Mouse (Mus musculus) neural tube, embryonic 14.5 days (tissue): ENCODE results near the gene Trpm4. TPM values are rescaled to one million over a fixed set of nuclear protein-coding genes. Genes with fewer than 3 reads are reported as not detected.

Source experiments
- ATAC-seq: fragments of 200-750 bp; cut with Nextera tagmentation; 2 replicates; pipeline ENCODE4 v1.8.0; 2017; ENCODE audit warnings: low read depth, mild to moderate bottlenecking, moderate TSS enrichment, moderate library complexity
- H3K27ac ChIP-seq: fragments of 300-500 bp; sonication (generic); 2 replicates; pipeline ENCODE4 v1.5.1; 2014; ENCODE audit warnings: low read depth, mild to moderate bottlenecking, control low read depth, low read length, moderate library complexity, mixed read lengths
- H3K27me3 ChIP-seq: fragments of 300-500 bp; sonication (generic); 2 replicates; pipeline ENCODE4 v1.6.1; 2014; ENCODE audit warnings: low read length; ENCODE audit not compliant: control insufficient read depth, insufficient read depth
- H3K36me3 ChIP-seq: fragments of 300-500 bp; sonication (generic); 2 replicates; pipeline ENCODE4 v1.6.1; 2014; ENCODE audit warnings: low read length, mixed read lengths; ENCODE audit not compliant: control insufficient read depth, insufficient read depth
- H3K4me1 ChIP-seq: fragments of 300-500 bp; sonication (generic); 2 replicates; pipeline ENCODE4 v1.6.1; 2014; ENCODE audit warnings: low read length; ENCODE audit not compliant: control insufficient read depth, insufficient read depth
- H3K4me2 ChIP-seq: fragments of 300-500 bp; sonication (generic); 2 replicates; pipeline ENCODE4 v1.6.1; 2014; ENCODE audit warnings: mild to moderate bottlenecking, low read depth, low read length, control low read depth
- H3K4me3 ChIP-seq: fragments of 300-500 bp; sonication (generic); 2 replicates; pipeline ENCODE4 v1.5.1; 2014; ENCODE audit warnings: low read depth, low read length, control low read depth, mixed read lengths
- H3K9ac ChIP-seq: fragments of 300-500 bp; sonication (generic); replicated peaks from 2 replicates; pipeline ENCODE4 v1.6.1; 2014; ENCODE audit warnings: low read depth, mild to moderate bottlenecking, control low read depth, low read length, mixed read lengths
- H3K9me3 ChIP-seq: fragments of 300-500 bp; sonication (generic); 2 replicates; pipeline ENCODE4 v1.6.1; 2016; ENCODE audit warnings: low read length; ENCODE audit not compliant: control insufficient read depth
- WGBS: fragments of 180-500 bp; shearing (Covaris S2); extraction: QIAGEN DNeasy Blood & Tissue Kit; methylation state at CpG from one replicate; pipeline ENCODE4 v1.1.7; 2014; 5-methylcytosine and 5-hydroxymethylcytosine counted together
- polyA plus RNA-seq: library from polyadenylated mRNA; unstranded; fragments of >200 nt; fragmentation: Nextera tagmentation; extraction: Ambion mirVana; gene quantifications from 2 replicates; pipeline ENCODE4 v1.2.1, GENCODE M21; 2014

Trpm4 gene
- polyA plus RNA-seq, 1 experiment from 2014 or later = 10.9 TPM

DNA sequence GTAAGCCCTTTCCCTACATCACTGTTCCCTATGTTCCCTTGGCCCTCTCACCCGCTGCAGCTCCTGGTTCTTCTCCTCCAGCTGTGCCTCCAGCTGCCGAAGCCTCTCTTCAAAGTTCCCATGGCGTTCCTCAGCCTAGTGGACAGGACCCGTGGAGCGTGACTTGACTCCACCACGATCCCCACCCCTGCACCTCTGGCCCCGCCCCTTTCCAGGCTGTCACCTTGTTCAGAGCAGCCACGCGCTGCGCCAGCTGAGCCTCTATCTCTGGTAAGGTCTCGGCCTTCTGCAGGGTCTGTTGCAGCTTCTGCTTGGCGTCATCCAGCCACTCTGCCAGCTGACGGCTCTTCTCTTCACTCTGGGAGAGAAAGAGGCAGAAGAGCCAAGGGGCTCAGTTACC is 22.5 kb upstream of the Trpm4 start:
- ATAC-seq = no peak
- peaks cover 35% of the 10 kb centered on the region for H3K36me3 ChIP-seq
- no peak overlapping the region for H3K9ac ChIP-seq
- H3K4me2 ChIP-seq = no peak overlapping the region
- H3K4me1 ChIP-seq = no peaks in the 10 kb centered on the region
- H3K27me3 ChIP-seq = no peaks in the 10 kb centered on the region
- H3K4me3 ChIP-seq = no peak overlapping the region
- WGBS = 62% methylated on average over 13 of the region's 13 CpGs
- no peak overlapping the region for H3K27ac ChIP-seq
- H3K9me3 ChIP-seq = no peaks in the 10 kb centered on the region

DNA sequence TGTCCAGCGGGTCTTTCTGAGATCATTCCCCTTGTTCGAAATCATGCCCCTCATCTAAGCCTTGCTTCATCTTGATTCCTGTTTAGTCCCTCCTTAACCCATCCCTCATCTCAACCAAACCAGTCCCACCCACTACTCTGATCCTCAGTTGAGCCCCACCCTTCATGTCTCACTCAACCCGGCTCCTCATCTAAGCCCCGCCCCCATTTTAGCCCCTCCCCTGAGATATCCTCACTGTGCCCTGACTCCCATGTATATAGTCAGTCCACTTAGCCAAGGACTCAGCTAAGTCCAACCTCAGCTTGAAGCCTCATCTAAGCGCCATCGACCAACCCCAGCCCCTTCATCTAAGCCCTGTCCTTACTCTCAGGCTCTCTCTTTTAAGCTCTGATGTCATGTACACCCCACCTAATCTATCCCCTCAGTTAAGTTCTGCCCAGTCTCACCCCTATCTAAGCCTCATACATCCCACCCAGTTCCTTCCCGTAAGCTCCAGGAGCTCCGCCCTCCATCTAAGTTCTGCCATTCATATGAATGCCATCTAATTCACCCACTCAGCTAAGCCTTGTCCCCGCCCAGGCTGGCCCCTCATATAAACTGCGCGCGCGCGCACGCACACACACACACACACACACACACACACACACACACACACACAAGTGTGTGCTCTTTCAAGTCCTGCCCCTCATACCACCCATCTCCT is 21.9 kb upstream of the Trpm4 start:
- Histone ChIP-seq H3K9ac (no peak overlapping the region), H3K4me1 (no peaks in the 10 kb centered on the region), H3K4me3 (no peak overlapping the region), H3K9me3 (no peaks in the 10 kb centered on the region), H3K36me3 (peaks cover 38% of the 10 kb centered on the region), H3K27ac (no peak overlapping the region), H3K27me3 (no peaks in the 10 kb centered on the region), H3K4me2 (no peak overlapping the region)
- no peak for ATAC-seq
- WGBS = 72% methylated on average over 15 of the region's 15 CpGs

- Histone ChIP-seq H3K36me3 (peaks cover 45% of the 10 kb centered on the region), H3K4me3 (no peak overlapping the region), H3K9ac (no peak overlapping the region), H3K4me2 (no peak overlapping the region), H3K27ac (no peak overlapping the region), H3K27me3 (no peaks in the 10 kb centered on the region), H3K9me3 (no peaks in the 10 kb centered on the region), H3K4me1 (no peaks in the 10 kb centered on the region)
- ATAC-seq = no peak
- WGBS = 25% methylated on average over 5 of the region's 5 CpGs
Observed at GRCm38 (mm10) chr7:45353041-45353440, 19.5 kb upstream of the Trpm4 start.

DNA sequence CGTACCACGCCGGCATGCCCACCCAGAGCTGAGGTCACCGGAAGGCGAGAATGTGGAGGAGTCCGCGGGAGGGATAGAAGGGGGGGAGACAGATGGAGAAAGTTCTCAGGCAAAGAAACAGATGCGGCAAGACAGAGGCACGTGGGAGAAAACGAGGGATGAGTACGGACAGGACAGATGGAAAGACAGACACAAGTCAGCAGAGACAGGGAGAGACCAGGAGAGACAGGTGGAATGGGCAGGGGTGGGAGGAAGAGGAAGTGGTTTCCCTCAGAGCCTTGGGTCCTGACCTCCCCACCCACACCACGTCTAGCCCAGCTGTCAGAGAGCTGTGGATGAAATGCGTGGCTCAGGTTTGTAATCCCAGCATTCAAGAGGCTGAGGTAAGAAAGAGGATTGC is 13.3 kb upstream of the Trpm4 start:
- no peak overlapping the region for H3K4me3 ChIP-seq
- no peak for ATAC-seq
- H3K9me3 ChIP-seq = no peaks in the 10 kb centered on the region
- no peaks in the 10 kb centered on the region for H3K4me1 ChIP-seq
- no peaks in the 10 kb centered on the region for H3K27me3 ChIP-seq
- 79% methylated on average over 13 of the region's 13 CpGs for WGBS
- no peak overlapping the region for H3K27ac ChIP-seq
- H3K9ac ChIP-seq = no peak overlapping the region
- H3K36me3 ChIP-seq = peaks cover 40% of the 10 kb centered on the region
- no peak overlapping the region for H3K4me2 ChIP-seq

DNA sequence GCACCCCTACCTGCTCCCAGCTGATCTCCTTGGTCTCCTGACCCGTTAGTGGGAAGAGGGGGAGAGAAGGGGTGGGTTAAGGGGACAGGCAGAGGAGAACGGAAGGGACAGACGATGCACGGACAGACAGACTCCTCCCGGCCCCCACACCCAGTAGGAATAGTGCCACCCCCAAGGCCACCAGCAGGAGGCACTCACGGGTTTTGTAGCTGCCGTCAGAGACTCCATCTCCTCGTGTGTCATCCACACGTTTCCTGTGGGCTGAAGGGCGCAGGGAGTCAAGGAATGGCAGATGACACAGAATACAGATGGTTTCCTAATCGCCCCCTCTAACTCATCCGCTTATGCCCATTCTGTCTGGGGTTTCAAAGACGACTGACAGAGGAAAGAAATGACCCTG is 10.0 kb upstream of the Trpm4 start:
- H3K4me1 ChIP-seq = peaks cover 11% of the 10 kb centered on the region; the same call in 1 of the 2 replicates
- H3K9ac ChIP-seq = no peak overlapping the region
- H3K36me3 ChIP-seq = peaks cover 25% of the 10 kb centered on the region
- H3K4me3 ChIP-seq = no peak overlapping the region
- no peak overlapping the region for H3K27ac ChIP-seq
- H3K4me2 ChIP-seq = no peak overlapping the region
- no peaks in the 10 kb centered on the region for H3K27me3 ChIP-seq
- no peak for ATAC-seq
- no peaks in the 10 kb centered on the region for H3K9me3 ChIP-seq
- 24% methylated on average over 13 of the region's 13 CpGs for WGBS

- Histone ChIP-seq H3K4me1 (peaks cover 11% of the 10 kb centered on the region; the same call in 1 of the 2 replicates), H3K4me3 (no peak overlapping the region), H3K27ac (no peak overlapping the region), H3K27me3 (no peaks in the 10 kb centered on the region), H3K36me3 (peaks cover 12% of the 10 kb centered on the region), H3K9me3 (no peaks in the 10 kb centered on the region), H3K4me2 (no peak overlapping the region), H3K9ac (no peak overlapping the region)
- ATAC-seq = no peak
- 92% methylated on average over 11 of the region's 11 CpGs for WGBS
Observed at GRCm38 (mm10) chr7:45342081-45342480, 8.5 kb upstream of the Trpm4 start.

DNA sequence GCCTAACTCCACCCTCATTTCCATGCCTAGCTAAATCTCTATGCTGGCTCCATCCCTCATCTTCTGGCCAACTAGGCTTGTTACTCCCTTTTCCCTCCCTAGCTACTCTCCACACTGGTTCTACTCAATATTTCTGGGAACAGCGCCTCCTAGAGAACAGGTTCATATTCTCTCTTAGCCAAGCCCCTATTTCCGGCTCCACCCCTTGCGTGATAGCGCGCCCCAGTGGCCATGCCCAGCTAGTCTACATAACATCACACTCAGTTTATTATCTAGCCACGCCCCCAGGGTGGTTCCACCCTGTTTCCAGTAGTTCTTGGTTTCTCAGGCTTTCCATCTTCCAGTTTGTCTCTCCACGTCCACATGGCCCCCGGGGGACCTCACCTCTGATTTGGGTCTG is 7.7 kb upstream of the Trpm4 start:
- WGBS = 6% methylated on average over 8 of the region's 8 CpGs
- Histone ChIP-seq H3K27ac (no peak overlapping the region), H3K9me3 (no peaks in the 10 kb centered on the region), H3K4me1 (peaks cover 11% of the 10 kb centered on the region; the same call in 1 of the 2 replicates), H3K4me3 (no peak overlapping the region), H3K9ac (no peak overlapping the region), H3K4me2 (no peak overlapping the region), H3K36me3 (peaks cover 5% of the 10 kb centered on the region), H3K27me3 (no peaks in the 10 kb centered on the region)
- 0 out of 2 replicates have a peak, but pooled peaks have one; percentile 22 for ATAC-seq

DNA sequence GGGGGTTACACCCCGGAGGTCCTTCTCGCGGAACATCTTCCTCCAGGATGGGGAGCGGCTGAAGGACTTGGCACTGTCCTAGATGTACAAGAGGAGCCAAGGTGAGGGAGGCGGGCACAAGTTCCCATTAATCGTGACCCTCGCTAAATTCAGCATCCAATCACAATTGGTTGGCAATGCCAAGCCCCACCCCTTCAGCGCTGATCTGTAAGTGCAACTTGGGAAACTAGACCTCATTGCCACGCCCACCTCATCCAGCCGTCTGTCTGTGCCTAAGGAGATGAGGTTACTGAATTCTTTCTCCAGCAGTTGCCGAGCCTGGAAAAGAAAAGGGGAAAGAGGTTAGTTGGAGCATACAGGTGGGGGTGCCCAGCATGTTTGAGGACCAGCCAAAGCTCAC is 7.1 kb upstream of the Trpm4 start:
- Histone ChIP-seq H3K4me1 (peaks cover 11% of the 10 kb centered on the region; the same call in 1 of the 2 replicates), H3K36me3 (no peaks in the 10 kb centered on the region), H3K4me3 (no peak overlapping the region), H3K9ac (0 out of 2 replicates have a peak overlapping the region, but pooled peaks have one; percentile 11), H3K27me3 (no peaks in the 10 kb centered on the region), H3K27ac (no peak overlapping the region), H3K4me2 (peak overlapping the region; percentile 66), H3K9me3 (no peaks in the 10 kb centered on the region)
- 3% methylated on average over 11 of the region's 11 CpGs for WGBS
- no peak for ATAC-seq

GRCm38 (mm10) chr7:45340066-45340442 is 6.5 kb upstream of the Trpm4 start:
- H3K27ac ChIP-seq = no peak overlapping the region
- ATAC-seq = no peak
- 3% methylated on average over 11 of the region's 11 CpGs for WGBS

More at GRCm38 (mm10) chr7:45340066-45340442, 6.5 kb upstream of the Trpm4 start:
- Histone ChIP-seq H3K4me2 (peak overlapping the region; percentile 66), H3K27me3 (no peaks in the 10 kb centered on the region), H3K4me3 (peak overlapping the region; percentile 37), H3K36me3 (no peaks in the 10 kb centered on the region), H3K4me1 (peaks cover 11% of the 10 kb centered on the region; the same call in 1 of the 2 replicates), H3K9ac (0 out of 2 replicates have a peak overlapping the region, but pooled peaks have one; percentile 11), H3K9me3 (no peaks in the 10 kb centered on the region)
